Mouse (Mus musculus) liver, postnatal 0 days (tissue): Measurements from ENCODE around the gene Wtip. TPM values are rescaled to one million over a fixed set of nuclear protein-coding genes. Genes with fewer than 3 reads are reported as not detected.
A peak's percentile ranks its signal among the peaks of the same experiment; 100 is the strongest.
"Not testable (repeated sequence)": the region's sequence is repeated elsewhere in the genome, so short reads cannot be mapped to it uniquely, and the experiment has no call there.

Experiments used
- ATAC-seq: fragments of 200-750 bp; cut with Nextera tagmentation; 2 replicates; pipeline ENCODE4 v1.8.0; 2017; ENCODE audit warnings: mild to moderate bottlenecking, moderate library complexity
- DNase-seq: peaks from one replicate; pipeline ENCODE4 v3.0.0-alpha.2; 2016
- H3K27ac ChIP-seq: fragments of 300-500 bp; sonication (generic); 2 replicates; pipeline ENCODE4 v1.5.1; 2014; ENCODE audit warnings: antibody characterized with exemption, moderate library complexity, mild to moderate bottlenecking, low read depth
- H3K27me3 ChIP-seq: fragments of 300-500 bp; sonication (generic); 2 replicates; pipeline ENCODE4 v1.6.1; 2014; ENCODE audit warnings: low read length, control low read depth, mixed read lengths; ENCODE audit not compliant: insufficient read depth
- H3K36me3 ChIP-seq: fragments of 300-500 bp; sonication (generic); replicated peaks from 2 replicates; pipeline ENCODE4 v1.6.1; 2014; ENCODE audit warnings: mild to moderate bottlenecking, control low read depth, low read length, moderate library complexity, mixed read lengths; ENCODE audit not compliant: insufficient read depth
- H3K4me1 ChIP-seq: fragments of 300-500 bp; sonication (generic); 2 replicates; pipeline ENCODE4 v1.6.1; 2014; ENCODE audit warnings: antibody characterized with exemption, mild to moderate bottlenecking, control low read depth; ENCODE audit not compliant: insufficient read depth
- H3K4me2 ChIP-seq: fragments of 300-500 bp; sonication (generic); 2 replicates; pipeline ENCODE4 v1.6.1; 2014; ENCODE audit warnings: low read depth, mild to moderate bottlenecking, low read length, moderate library complexity, mixed read lengths
- H3K4me3 ChIP-seq: fragments of 300-500 bp; sonication (generic); 2 replicates; pipeline ENCODE4 v1.5.1; 2014; ENCODE audit warnings: low read depth, low read length
- H3K9ac ChIP-seq: fragments of 300-500 bp; sonication (generic); replicated peaks from 2 replicates; pipeline ENCODE4 v1.6.1; 2014; ENCODE audit warnings: mild to moderate bottlenecking, moderate library complexity
- H3K9me3 ChIP-seq: fragments of 300-500 bp; sonication (generic); 2 replicates; pipeline ENCODE4 v1.6.1; 2016; ENCODE audit warnings: mild to moderate bottlenecking, control low read depth, low read length, mixed read lengths
- CTCF ChIP-seq: sonication (generic); IDR thresholded peaks from 2 replicates; pipeline ENCODE4 v1.5.1; 2016; ENCODE audit warnings: antibody characterized with exemption, low read depth
- EP300 ChIP-seq: IDR thresholded peaks from 2 replicates; pipeline ENCODE4 v1.6.1; 2016; ENCODE audit warnings: antibody characterized with exemption, low read depth, mild to moderate bottlenecking
- WGBS: fragments of 180-500 bp; shearing (Covaris S2); extraction: QIAGEN DNeasy Blood & Tissue Kit; methylation state at CpG from one replicate; pipeline ENCODE4 v1.1.7; 2014; ENCODE audit not compliant: insufficient replicate concordance; 5-methylcytosine and 5-hydroxymethylcytosine counted together
- polyA plus RNA-seq: library from polyadenylated mRNA; unstranded; fragments of >200 nt; fragmentation: Nextera tagmentation; extraction: Ambion mirVana; gene quantifications from 2 replicates; pipeline ENCODE4 v1.2.1, GENCODE M21; 2015

Wtip gene
- polyA plus RNA-seq, 1 experiment from 2014 or later = 0.94 TPM

DNA sequence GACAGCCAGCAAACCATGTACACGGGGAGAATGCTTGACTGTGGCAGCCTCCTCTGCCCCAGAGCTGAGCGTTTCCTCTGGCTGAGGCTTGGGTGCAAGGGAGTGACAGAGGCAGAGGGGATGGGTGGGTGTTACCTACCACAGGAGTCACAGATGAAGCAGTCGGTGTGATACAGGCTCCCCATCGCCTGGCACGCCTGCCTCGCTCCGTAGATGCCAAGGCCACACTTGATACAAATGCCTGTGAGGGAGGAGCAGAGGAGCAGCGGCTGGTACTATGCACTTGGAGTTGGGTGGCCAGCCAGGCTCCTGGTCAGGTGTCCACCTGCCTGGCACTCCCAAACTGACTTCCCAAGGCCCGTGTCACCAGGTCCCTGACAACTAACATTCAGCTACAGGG, 7.7 kb downstream of the Wtip start:
- no peak overlapping the region for H3K9ac ChIP-seq
- DNase-seq (no peak), ATAC-seq (no peak)
- 87% methylated on average over 9 of the region's 9 CpGs for WGBS
- H3K4me2 ChIP-seq = no peak overlapping the region
- no peaks in the 10 kb centered on the region for H3K27me3 ChIP-seq
- no peaks in the 10 kb centered on the region for H3K4me1 ChIP-seq
- no peak for TF ChIP-seq EP300
- no peak for TF ChIP-seq CTCF
- no peaks in the 10 kb centered on the region; the same call in 1 of the 2 replicates for H3K9me3 ChIP-seq
- H3K36me3 ChIP-seq = no peaks in the 10 kb centered on the region
- no peak overlapping the region for H3K27ac ChIP-seq
- no peak overlapping the region for H3K4me3 ChIP-seq

DNA sequence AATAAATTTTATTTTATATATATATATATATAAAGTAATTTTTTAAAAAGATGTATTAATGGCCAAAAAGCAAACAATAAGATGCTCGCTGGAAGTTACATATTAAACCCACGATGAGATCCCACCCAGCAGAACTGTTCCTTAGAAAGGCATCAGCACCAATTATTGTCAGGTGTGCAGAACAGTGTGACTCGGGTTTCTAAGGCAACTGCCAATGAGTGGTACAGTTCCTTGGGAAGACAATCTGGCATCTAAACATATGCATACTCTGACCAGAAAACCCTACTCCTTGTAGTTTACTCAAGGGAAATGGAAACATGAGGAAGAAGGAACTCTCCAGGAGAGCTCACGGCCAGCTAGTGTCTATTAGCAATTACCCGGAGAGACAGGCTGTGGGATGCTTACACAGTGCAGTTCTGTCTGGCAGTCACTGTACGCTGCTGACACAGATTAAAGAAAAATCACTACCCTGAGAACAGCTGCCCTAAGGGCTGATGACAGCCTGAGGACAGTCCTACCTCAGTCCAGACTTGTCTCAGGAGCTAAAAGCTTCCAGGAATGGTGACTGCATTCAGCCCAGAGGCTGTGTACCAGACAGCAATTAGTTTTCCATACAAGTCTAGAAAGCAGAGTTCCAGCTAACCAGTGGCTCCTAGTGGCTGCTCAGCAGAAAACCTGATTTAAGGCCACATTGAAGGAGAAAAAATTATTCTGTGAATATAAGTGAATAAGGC, 9.9 kb downstream of the Wtip start:
- H3K36me3 ChIP-seq = no peaks in the 10 kb centered on the region
- no peaks in the 10 kb centered on the region; the same call in 1 of the 2 replicates for H3K9me3 ChIP-seq
- 0 out of 2 replicates have a peak, but pooled peaks have one; percentile 29 for TF ChIP-seq CTCF
- TF ChIP-seq EP300 = no peak
- DNase-seq (no peak), ATAC-seq (no peak)
- no peak overlapping the region for H3K4me2 ChIP-seq
- no peak overlapping the region for H3K27ac ChIP-seq
- no peak overlapping the region for H3K9ac ChIP-seq
- no peak overlapping the region for H3K4me3 ChIP-seq
- no peaks in the 10 kb centered on the region for H3K27me3 ChIP-seq
- H3K4me1 ChIP-seq = no peaks in the 10 kb centered on the region
- WGBS = 77% methylated on average over 6 of the region's 6 CpGs

DNA sequence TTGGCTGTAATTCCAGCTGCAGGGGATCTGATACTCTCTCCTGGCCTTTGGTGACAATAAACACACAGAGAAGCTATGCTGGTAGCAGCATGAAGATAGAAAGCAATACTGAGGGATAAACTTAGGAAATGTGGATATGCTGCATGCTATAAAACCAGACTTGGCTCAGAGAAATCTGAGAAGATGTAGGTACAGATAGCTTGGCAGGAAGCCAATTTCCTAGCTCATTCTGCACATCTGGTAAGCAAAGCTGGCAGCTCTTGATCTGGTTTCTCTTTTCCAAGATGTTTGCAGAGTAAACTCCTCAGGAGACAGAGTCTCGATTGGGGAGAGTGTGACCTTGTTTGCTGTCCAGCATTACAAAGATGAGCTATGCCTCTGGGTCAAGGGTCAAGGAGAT, 12.4 kb downstream of the Wtip start:
- DNase-seq, H3K36me3 ChIP-seq, H3K27ac ChIP-seq, H3K27me3 ChIP-seq, H3K4me3 ChIP-seq, H3K4me1 ChIP-seq, ATAC-seq, H3K9me3 ChIP-seq, H3K9ac ChIP-seq, H3K4me2 ChIP-seq: not testable (repeated sequence)
- 29% methylated on average over 1 of the region's 1 CpGs for WGBS

GRCm38 (mm10) chr7:34116601-34117000, 16.5 kb downstream of the Wtip start:
- no peaks in the 10 kb centered on the region for H3K27me3 ChIP-seq
- ATAC-seq (no peak), DNase-seq (no peak)
- no peaks in the 10 kb centered on the region for H3K4me1 ChIP-seq
- H3K27ac ChIP-seq = no peak overlapping the region
- H3K4me2 ChIP-seq = no peak overlapping the region
- no peak overlapping the region for H3K4me3 ChIP-seq
- H3K9ac ChIP-seq = no peak overlapping the region
- 82% methylated on average over 3 of the region's 3 CpGs for WGBS
- H3K36me3 ChIP-seq = no peaks in the 10 kb centered on the region
- TF ChIP-seq EP300 = no peak
- no peak for TF ChIP-seq CTCF
- no peaks in the 10 kb centered on the region; the same call in 1 of the 2 replicates for H3K9me3 ChIP-seq

GRCm38 (mm10) chr7:34109190-34109589, 23.9 kb downstream of the Wtip start:
- Histone ChIP-seq H3K4me2 (no peak overlapping the region), H3K4me3 (no peak overlapping the region), H3K9me3 (no peaks in the 10 kb centered on the region; the same call in 1 of the 2 replicates), H3K9ac (no peak overlapping the region), H3K27ac (no peak overlapping the region), H3K4me1 (no peaks in the 10 kb centered on the region), H3K27me3 (no peaks in the 10 kb centered on the region), H3K36me3 (no peaks in the 10 kb centered on the region)
- TF ChIP-seq EP300 = no peak
- no peak for TF ChIP-seq CTCF
- ATAC-seq (no peak), DNase-seq (no peak)
- 82% methylated on average over 5 of the region's 5 CpGs for WGBS

GRCm38 (mm10) chr7:34101276-34101675, 31.8 kb downstream of the Wtip start:
- Histone ChIP-seq H3K4me3 (no peak overlapping the region), H3K4me2 (no peak overlapping the region), H3K27me3 (no peaks in the 10 kb centered on the region), H3K4me1 (no peaks in the 10 kb centered on the region), H3K27ac (no peak overlapping the region), H3K9ac (no peak overlapping the region), H3K36me3 (no peaks in the 10 kb centered on the region), H3K9me3 (no peaks in the 10 kb centered on the region)
- no peak for DNase-seq
- ATAC-seq = no peak
- TF ChIP-seq CTCF (no peak), EP300 (no peak)
